Mouse (Mus musculus) adrenal gland, postnatal 10 days (tissue): Measurements from ENCODE around the gene Atp5l. TPM values are rescaled to one million over a fixed set of nuclear protein-coding genes. Genes with fewer than 3 reads are reported as not detected.

Experiments used
- total RNA-seq, 2 experiments: library from RNA; stranded (reverse); gene quantifications; 2 replicates each; pipeline ENCODE4 v1.2.3; 2021

Gene Atp5l
- total RNA-seq, 2 experiments from 2014 or later, result 796 to 905 TPM

Other genes starting within 250 kb of the Atp5l start
- not detected for gene Treh, start 247.5 kb downstream of the Atp5l start, total RNA-seq
- 10 to 100 TPM; 54.5 to 63.9 TPM for gene Phldb1, start 185.5 kb downstream of the Atp5l start, total RNA-seq
- gene Arcn1, start 152.9 kb downstream of the Atp5l start, total RNA-seq, result 100 to 1,000 TPM; 138 to 150 TPM
- gene Ift46, start 152.8 kb downstream of the Atp5l start, total RNA-seq, result 10 to 100 TPM; 73.0 to 87.7 TPM
- 10 to 100 TPM in 1 of 2 experiments, 1 to 10 TPM in 1; 4.3 to 10.4 TPM for gene Tmem25, start 121.4 kb downstream of the Atp5l start, total RNA-seq
- gene Ttc36, start 117.7 kb downstream of the Atp5l start, total RNA-seq, result 10 to 100 TPM; 37.0 to 92.7 TPM
- 10 to 100 TPM; 21.4 to 34.8 TPM for gene Kmt2a, start 39.4 kb downstream of the Atp5l start, total RNA-seq
- gene Ube4a, start 44.9 kb upstream of the Atp5l start, total RNA-seq, result 10 to 100 TPM; 77.5 to 91.0 TPM
- gene Cd3g, start 59.7 kb upstream of the Atp5l start, total RNA-seq, result 1 to 10 TPM; 4.6 to 5.0 TPM
- gene Cd3d, start 61.0 kb upstream of the Atp5l start, total RNA-seq, result 1 to 10 TPM; 3.0 to 3.1 TPM
- gene Cd3e, start 88.9 kb upstream of the Atp5l start, total RNA-seq, result 1 to 10 TPM; 6.7 to 7.3 TPM
- 10 to 100 TPM; 15.1 to 16.4 TPM for gene Mpzl2, start 119.1 kb upstream of the Atp5l start, total RNA-seq
- 1 to 10 TPM; 2.9 to 4.4 TPM for gene Mpzl3, start 134.4 kb upstream of the Atp5l start, total RNA-seq
- gene Jaml, start 158.4 kb upstream of the Atp5l start, total RNA-seq, result 1 to 10 TPM in 1 of 2 experiments, under 1 TPM in 1; 0.70 to 1.8 TPM
- gene Scn2b, start 197.0 kb upstream of the Atp5l start, total RNA-seq, result 1 to 10 TPM; 6.7 to 7.5 TPM
- gene Scn4b, start 217.7 kb upstream of the Atp5l start, total RNA-seq, result 10 to 100 TPM in 1 of 2 experiments, 1 to 10 TPM in 1; 3.3 to 14.2 TPM